Mouse (Mus musculus): Measurements from ENCODE around the gene Relt.

Gene Relt

DNA sequence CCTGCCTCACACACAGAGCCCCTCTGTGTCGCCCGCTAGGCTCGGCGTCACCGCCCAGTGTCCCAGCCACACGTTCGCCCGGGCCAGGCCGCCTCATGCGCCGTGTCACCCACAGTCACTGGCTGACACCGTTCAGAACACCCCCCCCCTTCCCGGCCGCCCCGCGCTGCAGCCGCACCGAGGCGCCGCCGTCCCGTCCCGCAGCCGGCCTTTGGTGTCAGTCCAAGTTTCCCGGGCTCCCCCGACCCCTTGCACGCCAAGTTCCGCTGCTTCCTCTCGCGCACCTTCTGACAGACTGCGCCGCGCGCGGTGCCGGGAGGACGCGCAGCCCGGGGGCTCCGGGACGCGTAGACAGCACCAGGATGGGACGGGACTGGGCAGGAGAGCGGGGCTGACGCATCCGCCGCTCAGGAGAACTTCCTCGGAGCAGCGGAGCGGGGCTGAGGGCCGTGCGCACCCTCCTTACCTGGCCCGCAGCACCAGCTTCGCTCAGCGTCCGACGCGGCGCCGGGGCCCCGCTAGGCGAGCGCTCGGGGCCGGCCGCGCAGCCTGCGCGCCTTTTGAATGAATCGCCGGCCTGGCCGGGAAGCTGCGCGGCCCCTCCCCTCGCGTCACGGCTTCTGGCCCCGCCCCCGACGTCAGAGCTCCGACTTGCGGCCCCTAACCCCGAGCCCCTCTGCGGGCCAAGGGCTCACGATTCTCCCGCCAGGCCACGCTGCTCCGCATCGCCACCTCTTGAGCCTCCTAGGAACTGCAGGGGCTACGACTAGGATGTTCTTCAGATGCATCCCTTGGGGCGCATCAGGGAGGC, at the start of gene Relt:
TSS of gene Relt (minus strand) at position 619 of the 811 bp plus-strand sequence.
- DNase-seq (ENCODE audit: low read depth in 2 of 2, low spot score in 2 of 2), result peak; percentile 97 to 98

DNA sequence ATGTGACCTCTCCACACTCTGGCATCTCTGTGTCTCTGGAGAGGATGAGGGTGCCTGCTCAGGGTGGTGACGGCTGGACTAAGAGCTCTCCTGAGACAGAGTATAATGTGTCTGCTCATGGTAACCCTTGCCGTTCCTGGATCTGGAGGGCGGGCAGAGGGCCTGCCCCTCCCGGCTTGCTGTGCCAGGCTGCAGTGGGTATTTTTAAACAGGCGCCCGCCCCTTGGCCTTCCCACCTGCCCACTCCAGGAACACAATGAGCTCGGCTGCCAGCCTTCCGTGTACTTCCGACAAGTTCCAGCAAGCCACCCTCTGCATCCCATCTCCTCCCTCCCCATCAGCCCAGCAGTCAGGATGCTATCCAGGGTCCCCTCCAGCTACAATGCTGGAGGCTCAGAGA, 48.5 kb upstream of the Relt start:
- no peak for DNase-seq (ENCODE audit: low read depth in 2 of 2, low spot score in 2 of 2)

GRCm38 (mm10) chr7:100911246-100911770, 48.1 kb upstream of the Relt start:
- no peak for DNase-seq (ENCODE audit: low read depth in 2 of 2, low spot score in 2 of 2)

DNA sequence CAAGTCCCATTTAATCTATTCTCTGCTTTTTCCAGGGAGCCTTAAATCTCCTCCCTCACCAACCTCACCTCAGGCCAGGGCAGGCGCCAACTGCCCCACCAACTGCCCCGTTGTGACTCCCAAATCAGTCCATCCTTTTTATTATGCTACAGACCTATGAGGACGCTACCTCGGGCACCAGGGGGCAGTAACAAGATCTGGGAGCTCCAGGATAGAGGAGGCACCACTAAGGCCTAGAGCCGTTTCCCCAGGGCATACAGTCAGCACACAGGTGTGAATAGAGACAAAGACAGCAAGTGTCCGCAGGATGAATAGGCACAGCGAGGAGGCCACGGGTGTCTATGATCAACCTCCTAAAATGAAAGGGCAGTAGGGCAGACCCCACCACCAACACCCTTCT, 45.3 kb upstream of the Relt start:
- DNase-seq (ENCODE audit: low read depth in 2 of 2, low spot score in 2 of 2), result no peak

- no peak for DNase-seq (ENCODE audit: low read depth in 2 of 2, low spot score in 2 of 2)
Observed at GRCm38 (mm10) chr7:100908061-100908460, 44.8 kb upstream of the Relt start.

DNA sequence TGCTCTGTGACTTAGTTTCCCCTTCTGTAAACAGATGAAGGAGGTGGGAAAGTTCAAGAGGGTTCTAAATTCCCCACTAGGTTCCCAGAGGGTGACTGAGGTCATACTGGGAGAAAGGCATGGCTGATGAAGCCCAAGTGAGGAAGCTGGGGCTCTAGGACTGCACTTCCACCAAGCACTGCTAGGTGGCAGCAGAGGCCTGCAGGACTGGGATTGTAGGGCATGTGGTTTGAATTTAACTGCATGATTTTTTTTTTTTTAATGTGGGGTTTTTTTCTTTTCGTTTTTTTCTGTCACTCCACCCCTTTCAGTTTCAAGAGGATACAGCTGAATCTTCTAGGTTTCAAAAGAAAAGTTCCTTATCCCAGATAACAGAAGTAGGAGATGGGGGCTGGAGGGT, 44.0 kb upstream of the Relt start:
- DNase-seq (ENCODE audit: low read depth in 2 of 2, low spot score in 2 of 2), result peak; percentile 67 to 77

- no peak for DNase-seq (ENCODE audit: low read depth in 2 of 2, low spot score in 2 of 2)
Observed at GRCm38 (mm10) chr7:100906029-100906789, 43.0 kb upstream of the Relt start.

- DNase-seq (ENCODE audit: low read depth in 2 of 2, low spot score in 2 of 2), result no peak
Observed at GRCm38 (mm10) chr7:100905037-100905436, 41.8 kb upstream of the Relt start.

DNA sequence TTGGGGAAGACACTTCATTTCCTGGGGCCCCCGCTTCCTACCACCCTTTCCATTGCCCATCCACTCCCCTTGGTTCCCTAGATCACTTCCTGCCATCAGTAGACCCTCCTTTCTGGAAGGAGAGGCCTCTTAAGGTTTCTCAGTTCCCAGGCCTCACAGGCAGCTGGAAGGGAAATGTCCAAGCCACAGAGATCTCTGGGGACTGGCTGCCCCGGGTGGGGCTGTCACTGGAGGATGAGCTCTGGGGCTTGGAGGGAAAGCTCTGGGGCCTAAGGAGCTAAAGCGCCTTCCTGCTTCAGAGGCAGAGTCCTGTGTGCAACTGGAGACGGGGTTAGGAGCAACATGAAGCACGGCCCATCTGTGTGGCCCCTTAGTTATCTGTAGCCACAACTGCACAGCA, 41.4 kb upstream of the Relt start:
- DNase-seq (ENCODE audit: low read depth in 2 of 2, low spot score in 2 of 2), result no peak

- DNase-seq (ENCODE audit: low read depth in 2 of 2, low spot score in 2 of 2), result no peak
Observed at GRCm38 (mm10) chr7:100902451-100903137, 39.3 kb upstream of the Relt start.

DNA sequence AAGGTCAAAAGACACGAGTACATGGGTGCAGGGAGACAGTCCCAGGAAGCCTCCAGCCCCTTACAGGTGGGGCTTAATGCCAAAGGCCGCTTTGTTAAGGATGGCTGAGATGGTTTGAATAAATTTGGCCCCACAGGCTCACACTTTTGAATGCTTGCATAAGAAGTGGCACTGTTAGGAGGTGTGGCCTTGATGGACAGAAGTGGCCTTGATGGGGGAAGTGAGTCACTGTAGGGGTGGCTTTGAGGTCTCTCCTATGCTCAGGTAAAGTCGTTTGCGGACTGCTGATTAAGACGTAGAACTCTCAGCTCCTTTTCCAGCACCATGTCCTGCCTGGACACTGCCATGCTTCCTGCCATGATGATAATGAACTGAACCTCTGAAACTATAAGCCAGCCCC, 34.6 kb upstream of the Relt start:
- no peak for DNase-seq (ENCODE audit: low read depth in 2 of 2, low spot score in 2 of 2)

DNA sequence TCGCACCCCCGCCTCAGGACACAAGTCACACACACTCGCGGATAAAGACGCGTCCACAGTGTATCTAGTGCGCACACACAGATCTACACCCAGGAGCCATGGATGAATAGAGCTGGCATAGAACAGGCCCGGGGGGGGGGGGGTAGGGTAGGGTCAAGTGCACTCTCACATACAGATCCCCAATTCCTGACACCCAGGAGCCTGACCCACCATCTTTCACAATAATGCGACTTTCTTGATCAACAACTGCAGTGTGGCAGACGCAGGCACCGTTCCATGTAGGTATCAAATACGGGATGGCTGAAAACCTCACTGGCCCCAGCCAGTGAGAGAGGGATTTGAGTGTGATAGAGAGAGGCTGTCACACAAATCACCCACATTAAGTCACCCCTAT, 31.6 kb upstream of the Relt start:
- DNase-seq (ENCODE audit: low read depth in 2 of 2, low spot score in 2 of 2), result no peak

GRCm38 (mm10) chr7:100894057-100894832, 31.0 kb upstream of the Relt start:
- DNase-seq (ENCODE audit: low read depth in 2 of 2, low spot score in 2 of 2), result no peak

DNA sequence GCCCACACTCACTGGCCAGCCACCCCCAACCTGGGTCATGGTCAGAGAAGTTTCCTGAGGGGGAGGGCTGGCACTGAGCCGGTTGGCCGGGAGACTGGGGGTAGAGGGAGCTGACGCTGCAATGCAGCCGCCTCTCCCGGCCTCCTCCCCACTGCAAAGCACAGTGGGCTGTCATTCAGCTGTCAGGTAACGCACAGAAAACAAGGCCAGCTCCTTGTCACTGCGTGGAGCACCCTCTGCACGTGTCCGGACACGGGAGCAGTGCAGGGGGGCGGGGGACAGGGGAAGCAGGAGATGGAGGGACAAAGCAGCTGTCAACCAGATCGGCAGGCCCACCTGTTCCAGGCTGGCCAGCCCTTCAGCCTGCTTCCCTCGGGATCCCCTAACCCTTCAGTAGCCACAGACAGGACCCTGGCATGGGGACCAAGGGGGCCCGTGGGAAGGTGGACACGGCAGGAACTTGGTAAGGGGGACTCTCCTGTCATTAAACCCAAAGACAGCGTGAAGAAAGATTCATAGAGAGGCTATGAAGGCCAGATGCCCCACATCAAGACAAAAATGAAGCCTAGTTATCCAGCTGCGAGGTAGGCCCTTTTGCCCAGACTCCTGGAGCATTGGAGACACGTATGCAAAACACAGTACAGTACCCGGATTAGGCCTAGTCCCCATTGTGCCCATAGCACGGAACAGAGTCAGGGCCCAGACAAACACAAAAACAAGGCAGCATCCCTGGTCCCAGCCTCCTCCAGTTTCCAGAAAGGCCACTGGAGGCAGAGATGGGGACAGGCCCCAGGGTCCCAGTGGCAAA, 30.2 kb upstream of the Relt start:
- DNase-seq (ENCODE audit: low read depth in 2 of 2, low spot score in 2 of 2), result no peak

- DNase-seq (ENCODE audit: low read depth in 2 of 2, low spot score in 2 of 2), result peak; percentile 51 to 64
Observed at GRCm38 (mm10) chr7:100886535-100886934, 23.3 kb upstream of the Relt start.

GRCm38 (mm10) chr7:100884460-100884859, 21.2 kb upstream of the Relt start:
- DNase-seq (ENCODE audit: low read depth in 2 of 2, low spot score in 2 of 2), result no peak

DNA sequence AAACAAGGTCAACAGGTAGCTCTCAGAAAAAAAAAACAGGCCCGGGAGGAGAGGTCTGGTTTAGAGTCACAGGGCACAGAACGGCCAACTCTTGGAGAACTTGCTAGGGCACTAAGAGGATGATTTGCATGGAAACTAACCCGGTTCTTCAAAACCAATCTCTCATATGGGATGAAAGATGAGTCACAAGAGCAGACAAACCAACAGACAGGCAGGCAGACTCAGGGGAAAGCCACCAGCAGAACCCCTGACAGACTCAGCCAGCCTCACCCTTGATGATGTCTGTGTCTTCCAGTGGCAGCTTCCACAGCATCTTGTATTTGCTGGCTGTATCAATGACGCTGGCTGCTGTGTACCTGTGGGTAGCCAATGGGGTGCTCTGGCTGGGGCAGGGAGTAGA, 18.7 kb upstream of the Relt start:
- DNase-seq (ENCODE audit: low read depth in 2 of 2, low spot score in 2 of 2), result no peak

DNA sequence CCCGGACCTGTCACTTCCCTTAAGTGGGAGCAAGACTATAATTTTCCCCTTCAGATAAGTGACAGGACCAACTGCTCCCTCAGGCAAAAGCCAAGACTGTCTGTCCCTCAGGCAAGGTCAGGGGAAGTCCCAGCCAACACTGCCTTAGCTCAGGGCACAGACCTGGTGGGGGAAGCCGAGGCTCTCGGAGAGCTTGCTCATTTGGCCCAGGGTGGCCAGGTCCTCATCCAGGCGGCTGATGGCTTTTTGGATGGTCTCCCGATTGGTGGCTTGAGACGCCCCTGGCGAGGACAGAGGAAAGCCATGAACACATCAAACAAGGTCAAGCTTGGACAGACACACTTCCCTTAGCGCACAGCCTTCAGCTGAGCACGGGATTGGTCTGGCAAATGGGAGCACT, 18.3 kb upstream of the Relt start:
- DNase-seq (ENCODE audit: low read depth in 2 of 2, low spot score in 2 of 2), result no peak

- DNase-seq (ENCODE audit: low read depth in 2 of 2, low spot score in 2 of 2), result peak; percentile 52 to 58
Observed at GRCm38 (mm10) chr7:100879595-100879994, 16.3 kb upstream of the Relt start.

- DNase-seq (ENCODE audit: low read depth in 2 of 2, low spot score in 2 of 2), result no peak
Observed at GRCm38 (mm10) chr7:100876771-100877170, 13.5 kb upstream of the Relt start.
